Mouse (Mus musculus): ENCODE measurements around the gene Pex13.

- TF ChIP-seq POLR2A (IDR thresholded peaks at IDR 0.05; ENCODE audit: insufficient read depth, low read depth, low read length) (no peak), CTCF (IDR thresholded peaks at IDR 0.05; ENCODE audit: insufficient read depth, low read depth, low read length) (no peak)
These were observed 17.9 kb downstream of the Pex13 start for GRCm38 (mm10) chr11:23647835-23648234.

Measured in olfactory bulb, adult 2 months (tissue).